Mouse (Mus musculus): ENCODE measurements around the gene Grifin. TPM values are rescaled to one million over a fixed set of nuclear protein-coding genes. Genes with fewer than 3 reads are reported as not detected.

Grifin gene
- not detected in 2 replicates for polyA plus RNA-seq (2016; fragmentation: Nextera tagmentation; extraction: Ambion mirVana)

GRCm38 (mm10) chr5:140564896-140565295, at the start of gene Grifin:
Gene Grifin, minus strand, starts transcription at chr5:140565071.
- peak within 1 kb of the TSS; percentile 71 for H3K27ac ChIP-seq
- DNase-seq (ENCODE audit: low spot score), result no peak
- H3K4me3 ChIP-seq, result no peak within 1 kb of the TSS
- H3K9me3 ChIP-seq, result no peaks in the 10 kb centered on the region
- no peaks in the 10 kb centered on the region for H3K36me3 ChIP-seq
- H3K27me3 ChIP-seq (ENCODE audit: insufficient read depth, poor library complexity, severe bottlenecking), result peaks cover 5% of the 10 kb centered on the region; the same call in 1 of the 2 replicates
- H3K4me1 ChIP-seq (replicated peaks), result peaks cover 61% of the 10 kb centered on the region
- 84% methylated on average over 4 of the region's 4 CpGs for WGBS

GRCm38 (mm10) chr5:140614141-140614540, 49.3 kb upstream of the Grifin start:
- Histone ChIP-seq H3K4me3 (no peak overlapping the region), H3K9me3 (no peaks in the 10 kb centered on the region), H3K36me3 (peaks cover 86% of the 10 kb centered on the region), H3K27ac (0 out of 2 replicates have a peak overlapping the region, but pooled peaks have one; percentile 17), H3K4me1 (replicated peaks) (peaks cover 68% of the 10 kb centered on the region), H3K27me3 (ENCODE audit: insufficient read depth, poor library complexity, severe bottlenecking) (peaks cover 39% of the 10 kb centered on the region)
- 97% methylated on average over 10 of the region's 10 CpGs for WGBS
- DNase-seq (ENCODE audit: low spot score), result no peak

DNA sequence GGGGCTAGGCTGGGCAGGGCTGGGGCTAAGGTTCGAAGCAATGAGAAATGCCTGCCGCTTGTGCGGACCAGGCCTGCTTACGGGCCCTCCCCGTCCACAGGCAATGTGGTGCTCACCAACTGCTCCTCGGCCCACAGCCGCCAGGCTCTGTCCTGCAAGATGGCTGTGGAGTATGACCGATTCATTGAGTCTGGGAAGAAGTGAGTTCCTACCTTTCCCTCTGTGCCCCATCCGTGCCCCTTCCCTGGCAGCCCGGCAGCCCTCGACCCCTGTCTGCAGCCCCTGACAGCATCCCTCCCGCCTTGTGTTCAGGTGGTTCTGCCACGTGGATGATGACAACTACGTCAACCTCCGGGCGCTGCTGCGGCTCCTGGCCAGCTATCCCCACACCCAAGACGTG, 47.3 kb upstream of the Grifin start:
- Histone ChIP-seq H3K36me3 (peaks cover 77% of the 10 kb centered on the region), H3K27ac (peak overlapping the region; percentile 98), H3K4me1 (replicated peaks) (peaks cover 87% of the 10 kb centered on the region), H3K9me3 (no peaks in the 10 kb centered on the region), H3K27me3 (ENCODE audit: insufficient read depth, poor library complexity, severe bottlenecking) (peaks cover 57% of the 10 kb centered on the region), H3K4me3 (peak overlapping the region; percentile 88)
- WGBS, result 29% methylated on average over 18 of the region's 18 CpGs
- DNase-seq (ENCODE audit: low spot score), result no peak

DNA sequence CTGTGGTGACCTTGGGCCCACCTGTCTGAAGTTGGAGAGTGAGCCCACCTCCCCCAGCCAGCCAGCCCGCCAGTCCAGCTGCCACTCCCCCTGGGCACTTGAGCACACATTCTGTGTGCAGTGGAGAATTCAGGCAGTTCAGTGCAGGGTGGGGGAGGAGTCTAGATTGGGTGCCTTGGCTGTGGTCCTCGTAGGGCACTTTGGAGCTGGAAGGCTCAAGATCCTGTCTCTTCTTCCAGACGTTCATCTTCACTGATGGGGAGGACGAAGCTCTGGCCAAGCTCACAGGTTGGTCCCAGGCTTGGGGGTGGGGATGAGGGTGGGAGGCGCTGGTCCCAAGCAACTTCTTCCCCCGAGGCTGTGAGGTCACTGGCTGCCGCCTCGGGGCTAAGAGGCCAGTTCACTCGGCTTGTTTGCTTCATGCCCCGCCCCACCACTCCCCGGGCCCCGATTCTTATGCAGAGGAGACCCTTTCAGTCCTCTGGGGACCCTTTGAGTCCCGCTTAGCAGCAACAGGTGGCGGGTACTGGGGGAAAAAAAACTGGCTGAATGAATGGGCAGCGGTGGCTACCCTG, 46.8 kb upstream of the Grifin start:
- H3K36me3 ChIP-seq, result peaks cover 72% of the 10 kb centered on the region
- H3K9me3 ChIP-seq, result no peaks in the 10 kb centered on the region
- peak overlapping the region; percentile 98 for H3K27ac ChIP-seq
- peak overlapping the region; percentile 88 for H3K4me3 ChIP-seq
- WGBS, result 13% methylated on average over 15 of the region's 15 CpGs
- peaks cover 62% of the 10 kb centered on the region for H3K27me3 ChIP-seq (ENCODE audit: insufficient read depth, poor library complexity, severe bottlenecking)
- H3K4me1 ChIP-seq (replicated peaks), result peaks cover 89% of the 10 kb centered on the region
- peak; percentile 83 for DNase-seq (ENCODE audit: low spot score)

DNA sequence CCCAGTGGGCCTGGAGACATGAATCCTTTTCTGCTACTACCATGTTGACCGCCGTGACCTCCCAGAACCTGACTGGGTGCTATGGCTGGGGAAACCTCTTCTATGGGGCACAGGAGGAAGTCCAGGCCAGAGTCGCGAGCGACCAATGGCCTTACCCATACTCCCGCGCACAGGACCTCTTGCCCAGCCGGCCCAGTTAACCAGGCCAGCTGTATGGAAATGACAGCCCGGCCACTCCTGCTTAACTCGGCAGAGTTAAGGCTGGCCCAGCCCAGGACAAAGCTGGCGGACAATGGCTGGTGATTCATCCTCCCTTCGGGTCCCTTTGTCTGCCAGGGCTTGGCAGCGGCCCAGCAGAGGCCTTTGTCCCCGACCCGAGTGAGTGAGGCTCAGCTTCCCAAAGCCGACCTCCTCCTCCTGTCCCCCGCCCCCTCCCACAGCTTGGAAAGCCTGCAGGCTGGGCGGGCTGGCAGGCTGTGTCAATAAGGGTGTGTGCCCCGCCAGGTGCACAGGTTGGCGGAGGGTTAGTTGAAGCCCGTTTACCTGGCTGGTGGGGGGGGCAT, 46.2 kb upstream of the Grifin start:
- WGBS, result 7% methylated on average over 21 of the region's 21 CpGs
- Histone ChIP-seq H3K36me3 (peaks cover 66% of the 10 kb centered on the region), H3K9me3 (no peaks in the 10 kb centered on the region), H3K4me1 (replicated peaks) (peaks cover 90% of the 10 kb centered on the region), H3K4me3 (peak overlapping the region; percentile 88), H3K27ac (peak overlapping the region; percentile 98), H3K27me3 (ENCODE audit: insufficient read depth, poor library complexity, severe bottlenecking) (peaks cover 68% of the 10 kb centered on the region)
- DNase-seq (ENCODE audit: low spot score), result peak; percentile 90

DNA sequence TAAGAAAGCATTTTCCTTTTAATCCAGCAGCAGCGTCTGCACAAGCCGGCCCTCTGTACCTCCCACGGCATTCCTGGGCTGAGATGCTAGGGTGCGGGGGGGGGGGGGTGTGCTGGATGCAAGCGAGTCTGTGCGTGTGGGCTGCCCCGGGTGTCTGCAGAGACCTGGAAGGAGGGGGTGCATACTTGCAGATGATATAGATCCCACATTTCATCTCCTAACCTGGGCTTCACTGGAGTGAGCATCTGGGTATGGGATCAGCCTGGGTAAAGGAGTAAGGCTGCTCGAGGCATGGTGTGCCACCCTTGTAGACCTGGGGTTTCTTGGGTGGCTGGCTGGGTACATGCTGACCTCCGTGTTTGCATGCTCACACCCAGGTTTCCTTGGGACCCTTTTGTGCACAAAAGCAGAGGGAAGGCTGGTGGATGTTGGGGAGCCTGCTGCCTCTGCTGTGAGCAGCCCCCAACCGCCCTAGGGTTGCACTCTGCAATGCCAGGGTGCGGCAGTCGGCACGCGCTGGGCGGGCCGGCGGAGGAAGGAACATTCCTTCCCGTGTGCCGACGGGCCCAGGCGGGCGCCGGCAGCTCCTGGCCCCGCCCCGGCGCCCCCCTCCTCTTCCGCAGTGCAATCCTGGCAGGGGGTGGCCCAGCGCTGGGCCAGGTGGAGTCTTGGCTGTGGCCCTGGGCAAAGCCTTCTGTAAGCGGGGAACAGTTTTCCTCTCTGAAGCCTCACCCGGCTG, 45.6 kb upstream of the Grifin start:
- Histone ChIP-seq H3K4me1 (replicated peaks) (peaks cover 96% of the 10 kb centered on the region), H3K36me3 (peaks cover 61% of the 10 kb centered on the region), H3K4me3 (peak overlapping the region; percentile 88), H3K27me3 (ENCODE audit: insufficient read depth, poor library complexity, severe bottlenecking) (peaks cover 74% of the 10 kb centered on the region), H3K27ac (peak overlapping the region; percentile 98), H3K9me3 (no peaks in the 10 kb centered on the region)
- 1% methylated on average over 30 of the region's 30 CpGs for WGBS
- peak; percentile 46 for DNase-seq (ENCODE audit: low spot score)

DNA sequence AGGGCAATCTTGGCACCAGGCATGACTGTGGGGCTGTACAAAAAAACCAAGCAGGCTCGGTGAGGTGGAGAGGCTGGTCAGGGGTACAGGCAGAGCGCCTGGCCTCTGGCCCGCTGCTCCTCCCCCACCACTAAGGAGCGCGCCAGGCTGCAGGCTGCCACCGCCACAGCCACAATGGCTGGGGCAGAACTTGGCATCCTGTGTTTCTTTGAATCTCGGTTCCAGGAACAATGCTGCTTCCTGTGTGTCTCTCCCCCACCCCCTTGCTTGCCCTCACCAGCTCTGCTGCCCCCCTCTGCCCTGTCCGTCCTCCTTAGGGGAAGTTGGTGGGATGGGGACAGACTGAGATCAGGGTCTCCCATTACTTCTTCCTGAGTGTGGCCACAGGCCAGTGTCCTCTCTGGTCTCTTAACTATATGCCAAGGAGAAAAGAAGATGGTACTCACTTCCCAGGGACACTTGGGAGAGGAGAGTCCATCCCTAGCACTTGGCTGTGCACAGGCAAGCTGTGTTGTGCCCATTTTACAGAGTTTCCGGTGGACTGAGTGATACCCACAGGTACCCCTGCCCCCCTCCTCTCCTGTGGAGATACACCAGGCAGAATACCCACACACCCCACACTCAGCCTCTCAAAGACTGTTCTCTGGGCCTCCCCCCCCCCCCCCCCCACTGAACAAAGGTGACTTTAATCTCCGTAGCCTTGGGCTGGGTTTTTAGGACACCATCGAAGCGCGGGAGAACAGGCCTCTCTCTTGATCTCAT, 44.8 kb upstream of the Grifin start:
- Histone ChIP-seq H3K27me3 (ENCODE audit: insufficient read depth, poor library complexity, severe bottlenecking) (peaks cover 82% of the 10 kb centered on the region), H3K4me3 (peak overlapping the region; percentile 88), H3K27ac (peak overlapping the region; percentile 98), H3K9me3 (no peaks in the 10 kb centered on the region), H3K4me1 (replicated peaks) (peaks cover 97% of the 10 kb centered on the region), H3K36me3 (peaks cover 53% of the 10 kb centered on the region)
- DNase-seq (ENCODE audit: low spot score), result peak; percentile 53
- 6% methylated on average over 13 of the region's 13 CpGs for WGBS

GRCm38 (mm10) chr5:140608634-140609015, 43.8 kb upstream of the Grifin start:
- Histone ChIP-seq H3K27me3 (ENCODE audit: insufficient read depth, poor library complexity, severe bottlenecking) (peaks cover 86% of the 10 kb centered on the region), H3K4me1 (replicated peaks) (peaks cover 93% of the 10 kb centered on the region)

DNA sequence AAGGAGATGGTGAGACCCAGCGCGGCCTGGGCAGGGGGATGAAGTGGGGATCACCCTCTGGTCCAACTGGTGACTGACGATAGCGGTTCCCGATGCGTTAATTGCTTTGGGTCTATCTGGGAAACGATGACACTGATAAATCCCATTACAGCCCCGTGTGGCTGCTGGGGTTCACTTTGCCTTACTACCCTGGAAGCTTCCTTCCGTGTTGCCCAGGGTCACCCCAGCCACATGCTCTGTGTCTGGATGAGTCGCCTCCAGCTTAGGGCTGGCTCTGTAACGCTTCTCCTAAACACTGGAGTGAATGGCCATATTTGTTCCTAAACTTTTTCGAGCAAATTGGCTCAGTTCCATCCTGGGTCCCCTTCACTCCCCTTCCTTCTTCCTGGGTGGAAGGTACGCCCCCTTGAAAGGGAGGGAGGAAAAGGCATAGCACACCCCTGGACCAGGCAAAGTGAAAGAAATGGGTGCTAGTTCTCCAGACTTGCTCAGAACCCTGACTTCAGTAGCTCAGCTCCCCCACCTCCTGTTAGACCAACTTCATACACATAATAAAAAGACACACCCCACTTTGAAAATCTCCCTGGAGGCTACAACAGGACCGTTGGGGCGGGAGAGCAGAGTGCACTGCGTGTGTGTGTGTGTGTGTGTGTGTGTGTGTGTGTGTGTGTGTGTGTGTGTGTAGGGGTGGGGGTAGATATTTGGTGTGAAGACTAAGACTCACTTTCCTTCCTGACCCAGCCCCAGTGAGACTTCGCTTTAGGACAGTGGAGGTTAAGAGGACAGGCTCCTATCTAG, 43.2 kb upstream of the Grifin start:
- peaks cover 85% of the 10 kb centered on the region for H3K27me3 ChIP-seq (ENCODE audit: insufficient read depth, poor library complexity, severe bottlenecking)
- peaks cover 37% of the 10 kb centered on the region for H3K36me3 ChIP-seq
- H3K27ac ChIP-seq, result peak overlapping the region; percentile 98
- no peaks in the 10 kb centered on the region for H3K9me3 ChIP-seq
- H3K4me1 ChIP-seq (replicated peaks), result peaks cover 91% of the 10 kb centered on the region
- H3K4me3 ChIP-seq, result peak overlapping the region; percentile 88
- under 1% methylated on average over 17 of the region's 17 CpGs for WGBS
- DNase-seq (ENCODE audit: low spot score), result no peak

More at GRCm38 (mm10) chr5:140608634-140609015, 43.8 kb upstream of the Grifin start:
- DNase-seq (ENCODE audit: low spot score), result peak; percentile 81
- Histone ChIP-seq H3K9me3 (no peaks in the 10 kb centered on the region), H3K36me3 (peaks cover 43% of the 10 kb centered on the region), H3K27ac (peak overlapping the region; percentile 98), H3K4me3 (peak overlapping the region; percentile 88)
- under 1% methylated on average over 16 of the region's 16 CpGs for whole genome bisulfite sequencing

DNA sequence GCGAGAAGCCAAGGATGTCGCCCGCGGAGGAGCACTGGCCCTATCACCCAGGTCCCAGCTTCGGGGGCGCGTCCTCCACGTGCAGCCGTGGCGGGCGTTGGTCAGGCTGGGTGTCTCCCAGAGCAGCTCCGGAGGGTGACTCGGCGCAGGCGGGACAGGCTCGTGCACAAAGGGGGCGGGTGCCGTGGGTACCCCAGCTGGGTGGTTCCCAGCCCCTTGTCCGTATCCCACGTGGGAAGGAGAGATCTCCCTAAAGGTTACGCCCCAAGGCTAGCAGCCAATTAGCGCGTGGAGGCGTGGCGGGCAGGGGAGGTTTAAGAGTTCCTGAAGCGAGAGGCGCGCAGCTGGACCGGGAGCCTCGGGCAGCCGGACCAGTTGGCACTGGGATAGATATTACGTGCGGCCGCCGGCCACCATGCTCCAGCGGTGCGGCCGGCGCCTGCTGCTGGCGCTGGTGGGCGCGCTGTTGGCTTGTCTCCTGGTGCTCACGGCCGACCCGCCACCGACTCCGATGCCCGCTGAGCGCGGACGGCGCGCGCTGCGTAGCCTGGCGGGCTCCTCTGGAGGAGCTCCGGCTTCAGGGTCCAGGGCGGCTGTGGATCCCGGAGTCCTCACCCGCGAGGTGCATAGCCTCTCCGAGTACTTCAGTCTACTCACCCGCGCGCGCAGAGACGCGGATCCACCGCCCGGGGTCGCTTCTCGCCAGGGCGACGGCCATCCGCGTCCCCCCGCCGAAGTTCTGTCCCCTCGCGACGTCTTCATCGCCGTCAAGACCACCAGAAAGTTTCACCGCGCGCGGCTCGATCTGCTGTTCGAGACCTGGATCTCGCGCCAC, 42.3 kb upstream of the Grifin start, which contains the start of gene Lfng:
Lfng (plus strand) TSS at position 320 of the 835 bp plus-strand sequence.
- H3K4me3 ChIP-seq, result peak within 1 kb of the TSS; percentile 88
- peaks cover 89% of the 10 kb centered on the region for H3K4me1 ChIP-seq (replicated peaks)
- peak; percentile 96 for DNase-seq (ENCODE audit: low spot score)
- no peaks in the 10 kb centered on the region for H3K9me3 ChIP-seq
- peaks cover 79% of the 10 kb centered on the region for H3K27me3 ChIP-seq (ENCODE audit: insufficient read depth, poor library complexity, severe bottlenecking)
- under 1% methylated on average over 91 of the region's 91 CpGs for WGBS
- H3K36me3 ChIP-seq, result peaks cover 29% of the 10 kb centered on the region
- peak within 1 kb of the TSS; percentile 98 for H3K27ac ChIP-seq

- Histone ChIP-seq H3K4me1 (replicated peaks) (peaks cover 89% of the 10 kb centered on the region), H3K36me3 (peaks cover 20% of the 10 kb centered on the region), H3K4me3 (peak overlapping the region; percentile 88), H3K27me3 (ENCODE audit: insufficient read depth, poor library complexity, severe bottlenecking) (peaks cover 71% of the 10 kb centered on the region), H3K9me3 (no peaks in the 10 kb centered on the region), H3K27ac (peak overlapping the region; percentile 98)
- WGBS, result under 1% methylated on average over 23 of the region's 23 CpGs
- peak; percentile 53 for DNase-seq (ENCODE audit: low spot score)
Measured at GRCm38 (mm10) chr5:140606386-140606785, 41.5 kb upstream of the Grifin start.
